Mouse (Mus musculus) limb, embryonic 12.5 days (tissue): ENCODE data around the gene Slc38a1. TPM values are rescaled to one million over a fixed set of nuclear protein-coding genes. Genes with fewer than 3 reads are reported as not detected.

ENCODE experiments used
- ATAC-seq: fragments of 200-750 bp; cut with Nextera tagmentation; 2 replicates; pipeline ENCODE4 v1.8.0; 2017; ENCODE audit warnings: low read depth, moderate TSS enrichment; ENCODE audit not compliant: insufficient number of reproducible peaks, insufficient read depth, low FRiP score, low TSS enrichment
- H3K27ac ChIP-seq: fragments of 300-500 bp; sonication (generic); 2 replicates; pipeline ENCODE4 v1.5.1; 2016; ENCODE audit warnings: mild to moderate bottlenecking, moderate library complexity
- H3K27me3 ChIP-seq: fragments of 300-500 bp; sonication (generic); 2 replicates; pipeline ENCODE4 v1.6.1; 2016; ENCODE audit warnings: mild to moderate bottlenecking, moderate library complexity
- H3K36me3 ChIP-seq: fragments of 300-500 bp; sonication (generic); 2 replicates; pipeline ENCODE4 v1.6.1; 2016; ENCODE audit warnings: mild to moderate bottlenecking, moderate library complexity
- H3K4me1 ChIP-seq: fragments of 300-500 bp; sonication (generic); replicated peaks from 2 replicates; pipeline ENCODE4 v1.6.1; 2016
- H3K4me2 ChIP-seq: fragments of 300-500 bp; sonication (generic); 2 replicates; pipeline ENCODE4 v1.6.1; 2016; ENCODE audit warnings: mild to moderate bottlenecking, moderate library complexity
- H3K4me3 ChIP-seq: fragments of 300-500 bp; sonication (generic); replicated peaks from 2 replicates; pipeline ENCODE4 v1.5.1; 2016; ENCODE audit warnings: mild to moderate bottlenecking
- H3K9ac ChIP-seq: fragments of 300-500 bp; sonication (generic); replicated peaks from 2 replicates; pipeline ENCODE4 v1.6.1; 2016; ENCODE audit warnings: mild to moderate bottlenecking, moderate library complexity
- H3K9me3 ChIP-seq: fragments of 300-500 bp; sonication (generic); 2 replicates; pipeline ENCODE4 v1.6.1; 2016; ENCODE audit warnings: mild to moderate bottlenecking, moderate library complexity
- WGBS: fragments of 180-500 bp; shearing (Covaris S2); methylation state at CpG from one replicate; pipeline ENCODE4 v1.1.7; 2016; 5-methylcytosine and 5-hydroxymethylcytosine counted together
- polyA plus RNA-seq: library from polyadenylated mRNA; unstranded; fragments of >200 nt; fragmentation: Nextera tagmentation; extraction: Ambion mirVana; gene quantifications from 2 replicates; pipeline ENCODE4 v1.2.1, GENCODE M21; 2016

Gene Slc38a1
- polyA plus RNA-seq, 1 experiment from 2014 or later, result 152 TPM

GRCm38 (mm10) chr15:96608671-96609070 lies 34.0 kb downstream of the Slc38a1 start:
- Histone ChIP-seq H3K9ac (no peak overlapping the region), H3K4me3 (no peak overlapping the region), H3K27ac (no peak overlapping the region), H3K36me3 (peaks cover 92% of the 10 kb centered on the region), H3K4me2 (no peak overlapping the region), H3K4me1 (0 out of 2 replicates have a peak, but pooled peaks cover 9% of the 10 kb centered on the region), H3K27me3 (no peaks in the 10 kb centered on the region), H3K9me3 (no peaks in the 10 kb centered on the region)
- 89% methylated on average over 7 of the region's 7 CpGs for whole genome bisulfite sequencing
- ATAC-seq, result no peak

- WGBS, result 92% methylated on average over 5 of the region's 5 CpGs
- H3K9ac ChIP-seq, result no peak overlapping the region
Observed at GRCm38 (mm10) chr15:96607422-96607821, 35.3 kb downstream of the Slc38a1 start.

GRCm38 (mm10) chr15:96604282-96604681 lies 38.4 kb downstream of the Slc38a1 start:
- Histone ChIP-seq H3K36me3 (peaks cover 84% of the 10 kb centered on the region), H3K9me3 (no peaks in the 10 kb centered on the region), H3K9ac (no peak overlapping the region), H3K4me1 (peaks cover 9% of the 10 kb centered on the region; the same call in 1 of the 2 replicates), H3K27me3 (no peaks in the 10 kb centered on the region), H3K4me3 (no peak overlapping the region), H3K27ac (peak overlapping the region; percentile 35; the same call in 1 of the 2 replicates), H3K4me2 (no peak overlapping the region)
- 73% methylated on average over 10 of the region's 10 CpGs for whole genome bisulfite sequencing
- peak; percentile 20; the same call in 1 of the 2 replicates for ATAC-seq

More at GRCm38 (mm10) chr15:96607422-96607821, 35.3 kb downstream of the Slc38a1 start:
- Histone ChIP-seq H3K4me3 (no peak overlapping the region), H3K9me3 (no peaks in the 10 kb centered on the region), H3K27me3 (no peaks in the 10 kb centered on the region), H3K4me2 (no peak overlapping the region), H3K36me3 (peaks cover 87% of the 10 kb centered on the region), H3K4me1 (0 out of 2 replicates have a peak, but pooled peaks cover 9% of the 10 kb centered on the region), H3K27ac (no peak overlapping the region)
- ATAC-seq, result no peak

- Histone ChIP-seq H3K27me3 (no peaks in the 10 kb centered on the region), H3K9ac (no peak overlapping the region), H3K36me3 (peaks cover 80% of the 10 kb centered on the region), H3K27ac (peak overlapping the region; percentile 66), H3K4me2 (no peak overlapping the region), H3K9me3 (no peaks in the 10 kb centered on the region), H3K4me3 (no peak overlapping the region), H3K4me1 (peaks cover 9% of the 10 kb centered on the region; the same call in 1 of the 2 replicates)
- WGBS, result 87% methylated on average over 16 of the region's 16 CpGs
- no peak for ATAC-seq
Observed at GRCm38 (mm10) chr15:96602043-96602442, 40.7 kb downstream of the Slc38a1 start.

GRCm38 (mm10) chr15:96599852-96600781 lies 42.6 kb downstream of the Slc38a1 start:
- 94% methylated on average over 21 of the region's 21 CpGs for WGBS
- ATAC-seq, result no peak
- Histone ChIP-seq H3K9me3 (no peaks in the 10 kb centered on the region), H3K27me3 (no peaks in the 10 kb centered on the region), H3K4me3 (no peak overlapping the region), H3K4me2 (no peak overlapping the region), H3K36me3 (peaks cover 75% of the 10 kb centered on the region), H3K4me1 (peaks cover 9% of the 10 kb centered on the region; the same call in 1 of the 2 replicates), H3K27ac (no peak overlapping the region), H3K9ac (no peak overlapping the region)

- Histone ChIP-seq H3K4me3 (no peak overlapping the region), H3K27me3 (no peaks in the 10 kb centered on the region), H3K4me1 (peaks cover 11% of the 10 kb centered on the region), H3K4me2 (no peak overlapping the region), H3K36me3 (peaks cover 70% of the 10 kb centered on the region), H3K9me3 (no peaks in the 10 kb centered on the region), H3K9ac (no peak overlapping the region), H3K27ac (no peak overlapping the region)
- ATAC-seq, result no peak
- 72% methylated on average over 11 of the region's 11 CpGs for WGBS
Observed at GRCm38 (mm10) chr15:96598888-96599578, 43.7 kb downstream of the Slc38a1 start.

GRCm38 (mm10) chr15:96597116-96597515 lies 45.6 kb downstream of the Slc38a1 start:
- Histone ChIP-seq H3K4me2 (no peak overlapping the region), H3K4me1 (peaks cover 28% of the 10 kb centered on the region), H3K27ac (no peak overlapping the region), H3K27me3 (no peaks in the 10 kb centered on the region), H3K36me3 (peaks cover 63% of the 10 kb centered on the region), H3K9ac (no peak overlapping the region), H3K4me3 (no peak overlapping the region), H3K9me3 (no peaks in the 10 kb centered on the region)
- no peak for ATAC-seq
- WGBS, result 90% methylated on average over 9 of the region's 9 CpGs

GRCm38 (mm10) chr15:96594316-96594715 lies 48.4 kb downstream of the Slc38a1 start:
- H3K27me3 ChIP-seq, result no peaks in the 10 kb centered on the region
- H3K9ac ChIP-seq, result no peak overlapping the region
- H3K27ac ChIP-seq, result 0 out of 2 replicates have a peak overlapping the region, but pooled peaks have one; percentile 24
- H3K36me3 ChIP-seq, result peaks cover 60% of the 10 kb centered on the region
- H3K4me2 ChIP-seq, result no peak overlapping the region
- H3K4me1 ChIP-seq, result peaks cover 31% of the 10 kb centered on the region
- ATAC-seq, result no peak
- no peak overlapping the region for H3K4me3 ChIP-seq
- H3K9me3 ChIP-seq, result no peaks in the 10 kb centered on the region
- WGBS, result 85% methylated on average over 7 of the region's 7 CpGs

- Histone ChIP-seq H3K27ac (peak overlapping the region; percentile 79), H3K9me3 (no peaks in the 10 kb centered on the region), H3K36me3 (peaks cover 63% of the 10 kb centered on the region), H3K4me3 (no peak overlapping the region), H3K4me1 (peaks cover 31% of the 10 kb centered on the region), H3K27me3 (no peaks in the 10 kb centered on the region), H3K4me2 (no peak overlapping the region), H3K9ac (no peak overlapping the region)
- 66% methylated on average over 7 of the region's 7 CpGs for WGBS
- no peak for ATAC-seq
Observed at GRCm38 (mm10) chr15:96593866-96594265, 48.8 kb downstream of the Slc38a1 start.

- no peak; the same call in 1 of the 2 replicates for ATAC-seq
- no peaks in the 10 kb centered on the region for H3K27me3 ChIP-seq
- peak overlapping the region; percentile 79 for H3K27ac ChIP-seq
- no peak overlapping the region for H3K4me3 ChIP-seq
- 33% methylated on average over 6 of the region's 6 CpGs for WGBS
- H3K9me3 ChIP-seq, result no peaks in the 10 kb centered on the region
- no peak overlapping the region for H3K9ac ChIP-seq
- 0 out of 2 replicates have a peak overlapping the region, but pooled peaks have one; percentile 8 for H3K4me2 ChIP-seq
- H3K4me1 ChIP-seq, result peaks cover 31% of the 10 kb centered on the region
- H3K36me3 ChIP-seq, result peaks cover 63% of the 10 kb centered on the region
Observed at GRCm38 (mm10) chr15:96593457-96593856, 49.3 kb downstream of the Slc38a1 start.

- no peaks in the 10 kb centered on the region for H3K9me3 ChIP-seq
- ATAC-seq, result no peak
- H3K9ac ChIP-seq, result no peak overlapping the region
- H3K36me3 ChIP-seq, result peaks cover 63% of the 10 kb centered on the region
- H3K4me2 ChIP-seq, result no peak overlapping the region
- H3K4me1 ChIP-seq, result peaks cover 31% of the 10 kb centered on the region
- 59% methylated on average over 13 of the region's 13 CpGs for WGBS
- H3K27ac ChIP-seq, result peak overlapping the region; percentile 79
- H3K4me3 ChIP-seq, result no peak overlapping the region
- H3K27me3 ChIP-seq, result no peaks in the 10 kb centered on the region
Observed at GRCm38 (mm10) chr15:96592976-96593375, 49.7 kb downstream of the Slc38a1 start.
